Mouse (Mus musculus): Measurements from ENCODE around the gene Coil. TPM values are rescaled to one million over a fixed set of nuclear protein-coding genes. Genes with fewer than 3 reads are reported as not detected.

Gene Coil
- total and polyA plus RNA-seq, 3 experiments, result 2.8 to 4.8 (median 4.8) TPM

DNA sequence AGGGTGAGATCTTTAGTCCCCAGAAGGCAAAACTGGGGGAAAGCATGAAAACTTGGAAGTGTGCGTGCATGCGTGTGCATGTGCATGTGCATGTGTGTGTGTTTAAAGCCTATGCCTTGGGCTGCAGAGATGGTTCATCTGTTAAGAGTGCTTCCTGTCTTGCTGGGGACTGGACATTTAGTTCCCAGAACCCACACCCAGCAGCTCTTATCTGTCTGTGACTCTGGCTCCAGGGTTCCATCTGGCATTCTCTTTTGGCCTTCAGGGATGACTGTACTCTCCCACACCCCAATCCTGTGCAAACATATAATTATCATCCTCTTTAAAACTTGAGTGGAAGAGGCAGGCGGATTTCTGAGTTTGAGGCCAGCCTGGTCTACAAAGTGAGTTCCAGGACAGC, 56.1 kb downstream of the Coil start:
- Histone ChIP-seq H3K79me2 (replicated peaks; ENCODE audit: control insufficient read depth, insufficient read depth, low read length) (no peaks in the 10 kb centered on the region), H3K9ac (ENCODE audit: low read depth, low read length) (no peak overlapping the region), H3K4me3 (no peak overlapping the region), H3K4me1 (ENCODE audit: control insufficient read depth, insufficient read depth, low read length) (peaks cover 30% of the 10 kb centered on the region), H3K27me3 (ENCODE audit: control insufficient read depth, insufficient read depth, low read length) (no peaks in the 10 kb centered on the region), H3K27ac (peak overlapping the region; percentile 86), H3K36me3 (ENCODE audit: control insufficient read depth, insufficient read depth, low read length) (peaks cover 2% of the 10 kb centered on the region; the same call in 1 of the 2 replicates)
- 61% methylated on average over 3 of the region's 3 CpGs for WGBS
- intact Hi-C loops (cut with DNase I), result no loop called here
- DNase-seq, result peak in 1 of 2 experiments; percentile 44
- TF ChIP-seq CTCF (IDR thresholded peaks at IDR 0.05) (no peak), EP300 (IDR thresholded peaks at IDR 0.05; ENCODE audit: insufficient read depth, low read depth, low read length) (peak; percentile 87)

- H3K4me1 ChIP-seq (ENCODE audit: control insufficient read depth, insufficient read depth, low read length), result peaks cover 26% of the 10 kb centered on the region
- H3K4me3 ChIP-seq, result no peak overlapping the region
- peak; percentile 69 to 72 for DNase-seq
- intact Hi-C loops (cut with DNase I), result loop anchor here (1.0 to 2.0 kb wide), 2 partner anchors 29 to 33 kb away; partner anchors contain the start of gene Trim25
- no peaks in the 10 kb centered on the region for H3K27me3 ChIP-seq (ENCODE audit: control insufficient read depth, insufficient read depth, low read length)
- H3K79me2 ChIP-seq (replicated peaks; ENCODE audit: control insufficient read depth, insufficient read depth, low read length), result no peaks in the 10 kb centered on the region
- H3K27ac ChIP-seq, result peak overlapping the region; percentile 74
- WGBS, result 39% methylated on average over 10 of the region's 10 CpGs
- no peak overlapping the region for H3K9ac ChIP-seq (ENCODE audit: low read depth, low read length)
- no peak for TF ChIP-seq POLR2A (IDR thresholded peaks at IDR 0.05; ENCODE audit: insufficient read depth, low read depth, low read length)
- peak; percentile 68; the same call in 1 of the 2 replicates for TF ChIP-seq EP300 (IDR thresholded peaks at IDR 0.05; ENCODE audit: insufficient read depth, low read depth, low read length)
- no peaks in the 10 kb centered on the region for H3K36me3 ChIP-seq (ENCODE audit: control insufficient read depth, insufficient read depth, low read length)
These were observed 57.9 kb downstream of the Coil start for GRCm38 (mm10) chr11:89027955-89028361.

GRCm38 (mm10) chr11:89028871-89029405, 58.9 kb downstream of the Coil start:
- Histone ChIP-seq H3K9ac (ENCODE audit: low read depth, low read length) (0 out of 2 replicates have a peak overlapping the region, but pooled peaks have one; percentile 24), H3K4me3 (no peak overlapping the region), H3K27me3 (ENCODE audit: control insufficient read depth, insufficient read depth, low read length) (no peaks in the 10 kb centered on the region), H3K27ac (peak overlapping the region; percentile 74), H3K36me3 (ENCODE audit: control insufficient read depth, insufficient read depth, low read length) (no peaks in the 10 kb centered on the region), H3K4me1 (ENCODE audit: control insufficient read depth, insufficient read depth, low read length) (peaks cover 24% of the 10 kb centered on the region), H3K79me2 (replicated peaks; ENCODE audit: control insufficient read depth, insufficient read depth, low read length) (no peaks in the 10 kb centered on the region)
- intact Hi-C loops (cut with DNase I), result loop anchor here (1.0 to 2.0 kb wide), 2 partner anchors 30 to 32 kb away; partner anchors contain the start of gene Trim25
- DNase-seq, result peak; percentile 65 to 77
- 16% methylated on average over 10 of the region's 10 CpGs for WGBS
- no peak; the same call in 1 of the 2 replicates for TF ChIP-seq POLR2A (IDR thresholded peaks at IDR 0.05; ENCODE audit: insufficient read depth, low read depth, low read length)

- Histone ChIP-seq H3K9ac (ENCODE audit: low read depth, low read length) (no peak overlapping the region), H3K27me3 (ENCODE audit: control insufficient read depth, insufficient read depth, low read length) (no peaks in the 10 kb centered on the region), H3K4me3 (no peak overlapping the region), H3K27ac (no peak overlapping the region), H3K4me1 (ENCODE audit: control insufficient read depth, insufficient read depth, low read length) (peaks cover 16% of the 10 kb centered on the region), H3K36me3 (ENCODE audit: control insufficient read depth, insufficient read depth, low read length) (no peaks in the 10 kb centered on the region), H3K79me2 (replicated peaks; ENCODE audit: control insufficient read depth, insufficient read depth, low read length) (no peaks in the 10 kb centered on the region)
- WGBS, result 91% methylated on average over 6 of the region's 6 CpGs
- intact Hi-C loops (cut with DNase I), result no loop called here
- DNase-seq, result no peak
- TF ChIP-seq EP300 (IDR thresholded peaks at IDR 0.05; ENCODE audit: insufficient read depth, low read depth, low read length), result no peak
These were observed 60.5 kb downstream of the Coil start for GRCm38 (mm10) chr11:89030552-89030951.

GRCm38 (mm10) chr11:89031189-89031588, 61.1 kb downstream of the Coil start:
- Histone ChIP-seq H3K9ac (ENCODE audit: low read depth, low read length) (no peak overlapping the region), H3K36me3 (ENCODE audit: control insufficient read depth, insufficient read depth, low read length) (no peaks in the 10 kb centered on the region), H3K79me2 (replicated peaks; ENCODE audit: control insufficient read depth, insufficient read depth, low read length) (no peaks in the 10 kb centered on the region), H3K4me3 (no peak overlapping the region), H3K27ac (no peak overlapping the region), H3K27me3 (ENCODE audit: control insufficient read depth, insufficient read depth, low read length) (no peaks in the 10 kb centered on the region), H3K4me1 (ENCODE audit: control insufficient read depth, insufficient read depth, low read length) (peaks cover 12% of the 10 kb centered on the region)
- DNase-seq, result no peak
- TF ChIP-seq CTCF (IDR thresholded peaks at IDR 0.05) (no peak), POLR2A (IDR thresholded peaks at IDR 0.05; ENCODE audit: insufficient read depth, low read depth, low read length) (no peak), EP300 (IDR thresholded peaks at IDR 0.05; ENCODE audit: insufficient read depth, low read depth, low read length) (no peak)
- WGBS, result 76% methylated on average over 1 of the region's 1 CpGs
- intact Hi-C loops (cut with DNase I), result no loop called here

GRCm38 (mm10) chr11:89034592-89034991, 64.5 kb downstream of the Coil start:
- Histone ChIP-seq H3K9ac (ENCODE audit: low read depth, low read length) (no peak overlapping the region), H3K4me3 (no peak overlapping the region), H3K4me1 (ENCODE audit: control insufficient read depth, insufficient read depth, low read length) (no peaks in the 10 kb centered on the region), H3K79me2 (replicated peaks; ENCODE audit: control insufficient read depth, insufficient read depth, low read length) (no peaks in the 10 kb centered on the region), H3K27ac (no peak overlapping the region), H3K36me3 (ENCODE audit: control insufficient read depth, insufficient read depth, low read length) (peaks cover 5% of the 10 kb centered on the region), H3K27me3 (ENCODE audit: control insufficient read depth, insufficient read depth, low read length) (no peaks in the 10 kb centered on the region)
- no peak for DNase-seq
- intact Hi-C loops (cut with DNase I), result no loop called here
- no peak for TF ChIP-seq POLR2A (IDR thresholded peaks at IDR 0.05; ENCODE audit: insufficient read depth, low read depth, low read length)
- peak; percentile 59 for TF ChIP-seq CTCF (IDR thresholded peaks at IDR 0.05)

Data from heart, adult 2 months (tissue).